Mouse (Mus musculus) stomach, postnatal 0 days (tissue): ENCODE results near the gene Ppm1f. TPM values are rescaled to one million over a fixed set of nuclear protein-coding genes. Genes with fewer than 3 reads are reported as not detected.

Experiments used
- ATAC-seq: fragments of 200-750 bp; cut with Nextera tagmentation; 2 replicates; pipeline ENCODE4 v1.8.0; 2017; ENCODE audit not compliant: low FRiP score, low TSS enrichment
- DNase-seq: peaks from one replicate; pipeline ENCODE4 v3.0.0-alpha.2; 2016; ENCODE audit warnings: low spot score
- H3K27ac ChIP-seq: fragments of 300-500 bp; sonication (generic); replicated peaks from 2 replicates; pipeline ENCODE4 v1.5.1; 2014; ENCODE audit warnings: mild to moderate bottlenecking, control low read depth
- H3K27me3 ChIP-seq: fragments of 300-500 bp; sonication (generic); 2 replicates; pipeline ENCODE4 v1.6.1; 2014; ENCODE audit warnings: low read length; ENCODE audit not compliant: control insufficient read depth, insufficient read depth
- H3K36me3 ChIP-seq: fragments of 300-500 bp; sonication (generic); 2 replicates; pipeline ENCODE4 v1.6.1; 2014; ENCODE audit warnings: low read length, mixed read lengths; ENCODE audit not compliant: control insufficient read depth, insufficient read depth
- H3K4me1 ChIP-seq: fragments of 300-500 bp; sonication (generic); replicated peaks from 2 replicates; pipeline ENCODE4 v1.6.1; 2014; ENCODE audit warnings: antibody characterized with exemption; ENCODE audit not compliant: control insufficient read depth, insufficient read depth
- H3K4me2 ChIP-seq: fragments of 300-500 bp; sonication (generic); replicated peaks from 2 replicates; pipeline ENCODE4 v1.6.1; 2014; ENCODE audit warnings: low read depth, mild to moderate bottlenecking, control low read depth, moderate library complexity
- H3K4me3 ChIP-seq: fragments of 300-500 bp; sonication (generic); 2 replicates; pipeline ENCODE4 v1.5.1; 2014; ENCODE audit warnings: low read depth, low read length, control low read depth
- H3K9ac ChIP-seq: fragments of 300-500 bp; sonication (generic); 2 replicates; pipeline ENCODE4 v1.6.1; 2014; ENCODE audit warnings: mild to moderate bottlenecking, low read length, control low read depth, mixed read lengths
- H3K9me3 ChIP-seq: fragments of 300-500 bp; sonication (generic); 2 replicates; pipeline ENCODE4 v1.6.1; 2016; ENCODE audit warnings: low read length; ENCODE audit not compliant: control insufficient read depth
- CTCF ChIP-seq: IDR thresholded peaks from 2 replicates; pipeline ENCODE4 v1.5.1; 2016; ENCODE audit warnings: antibody characterized with exemption, low read depth, mild to moderate bottlenecking, moderate library complexity
- EP300 ChIP-seq: optimal IDR thresholded peaks from 2 replicates; pipeline ENCODE3; 2016; ENCODE audit warnings: antibody characterized with exemption
- WGBS: fragments of 180-500 bp; shearing (Covaris S2); extraction: QIAGEN DNeasy Blood & Tissue Kit; methylation state at CpG from one replicate; pipeline ENCODE4 v1.1.7; 2014; 5-methylcytosine and 5-hydroxymethylcytosine counted together
- polyA plus RNA-seq: library from polyadenylated mRNA; unstranded; fragments of >200 nt; fragmentation: Nextera tagmentation; extraction: Ambion mirVana; gene quantifications from 2 replicates; pipeline ENCODE4 v1.2.1, GENCODE M21; 2015

Ppm1f gene
- polyA plus RNA-seq, 1 experiment from 2014 or later, result 5.5 TPM

- ATAC-seq (peak; percentile 45; the same call in 1 of the 2 replicates), DNase-seq (no peak)
- Histone ChIP-seq H3K9me3 (no peaks in the 10 kb centered on the region), H3K27ac (no peak overlapping the region; the same call in 1 of the 2 replicates), H3K36me3 (0 out of 2 replicates have a peak, but pooled peaks cover 2% of the 10 kb centered on the region), H3K27me3 (no peaks in the 10 kb centered on the region), H3K4me3 (peak overlapping the region; percentile 76), H3K9ac (peak overlapping the region; percentile 93; the same call in 1 of the 2 replicates), H3K4me1 (0 out of 2 replicates have a peak, but pooled peaks cover 3% of the 10 kb centered on the region), H3K4me2 (peak overlapping the region; percentile 68)
- TF ChIP-seq CTCF (no peak), EP300 (peak; percentile 20)
- 34% methylated on average over 7 of the region's 7 CpGs for WGBS
These were observed 26.0 kb upstream of the Ppm1f start for GRCm38 (mm10) chr16:16870241-16870616.

DNA sequence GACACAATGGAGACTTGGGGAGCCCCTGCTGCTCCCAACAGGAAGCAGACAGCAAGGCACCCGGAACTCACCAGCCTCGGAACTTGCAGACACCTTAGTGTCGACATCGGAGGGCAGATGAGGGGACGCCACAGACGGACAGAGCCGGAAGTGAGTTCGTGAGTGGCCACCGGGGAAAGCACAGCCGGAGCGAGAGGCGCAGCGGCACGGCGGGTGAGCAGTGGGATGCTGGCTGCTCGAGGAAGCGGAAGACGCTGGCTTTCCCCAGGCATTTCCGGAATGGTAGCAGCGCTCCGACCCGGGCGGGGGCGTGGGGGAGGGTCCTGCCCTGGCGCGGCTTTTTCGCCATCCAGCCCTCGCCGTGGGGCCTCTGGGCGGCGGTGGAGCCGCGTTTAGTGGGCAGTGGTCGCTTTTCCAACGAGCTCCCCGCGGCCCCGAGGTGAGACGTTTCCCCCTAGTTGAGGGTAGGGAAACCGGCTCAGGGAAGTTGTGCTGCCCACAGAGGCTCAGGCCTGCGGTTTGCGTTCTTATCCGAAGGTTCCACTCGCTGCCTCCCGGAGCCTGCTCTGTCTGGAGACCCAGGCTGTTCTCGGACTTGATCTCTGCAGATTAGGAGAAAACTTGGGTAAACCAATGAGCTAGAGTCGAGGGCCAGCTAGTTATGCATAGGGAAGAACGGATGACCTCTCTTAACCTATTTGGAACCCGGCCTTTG is 25.5 kb upstream of the Ppm1f start, which contains the start of the genes Top3b and Vpreb1:
TSS of gene Top3b (plus strand) at position 120 of the 715 bp plus-strand sequence.
TSS of gene Vpreb1 (minus strand) at position 227 of the 715 bp plus-strand sequence.
- Histone ChIP-seq H3K9me3 (no peaks in the 10 kb centered on the region), H3K9ac (peak within 1 kb of the TSS; percentile 93), H3K27ac (peak within 1 kb of the TSS; percentile 98), H3K36me3 (0 out of 2 replicates have a peak, but pooled peaks cover 2% of the 10 kb centered on the region), H3K4me2 (peak within 1 kb of the TSS; percentile 68), H3K4me3 (peak within 1 kb of the TSS; percentile 76), H3K4me1 (0 out of 2 replicates have a peak, but pooled peaks cover 3% of the 10 kb centered on the region), H3K27me3 (no peaks in the 10 kb centered on the region)
- ATAC-seq (peak; percentile 98), DNase-seq (peak; percentile 95)
- WGBS, result under 1% methylated on average over 47 of the region's 49 CpGs
- TF ChIP-seq CTCF (peak; percentile 54), EP300 (peak; percentile 3)

DNA sequence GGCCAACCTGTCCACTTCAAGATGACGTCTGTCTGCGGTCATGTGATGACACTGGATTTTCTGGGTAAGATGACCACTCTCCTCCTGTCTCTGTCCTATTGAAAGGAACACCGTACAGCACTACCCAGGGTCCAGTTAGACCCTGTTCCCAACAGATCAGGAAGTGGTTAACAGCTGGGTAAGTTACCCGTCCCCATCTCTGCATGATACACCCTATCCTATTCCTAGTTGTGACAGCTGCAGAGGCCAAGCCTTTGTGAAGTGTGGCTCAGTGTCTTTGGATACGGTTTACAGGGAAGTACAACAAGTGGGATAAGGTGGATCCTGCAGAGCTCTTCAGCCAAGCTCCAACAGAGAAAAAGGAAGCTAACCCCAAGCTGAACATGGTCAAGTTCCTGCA is 17.2 kb upstream of the Ppm1f start:
- Histone ChIP-seq H3K27me3 (no peaks in the 10 kb centered on the region), H3K4me1 (no peaks in the 10 kb centered on the region), H3K9me3 (0 out of 2 replicates have a peak, but pooled peaks cover 4% of the 10 kb centered on the region), H3K4me3 (no peak overlapping the region), H3K4me2 (no peak overlapping the region), H3K27ac (no peak overlapping the region), H3K36me3 (peaks cover 46% of the 10 kb centered on the region), H3K9ac (no peak overlapping the region)
- WGBS, result 88% methylated on average over 5 of the region's 5 CpGs
- TF ChIP-seq EP300 (no peak), CTCF (no peak)
- ATAC-seq (no peak), DNase-seq (no peak)

GRCm38 (mm10) chr16:16888341-16888740 is 7.9 kb upstream of the Ppm1f start:
- Histone ChIP-seq H3K9me3 (no peaks in the 10 kb centered on the region), H3K4me1 (no peaks in the 10 kb centered on the region), H3K36me3 (peaks cover 53% of the 10 kb centered on the region), H3K27me3 (no peaks in the 10 kb centered on the region), H3K4me3 (no peak overlapping the region), H3K9ac (no peak overlapping the region), H3K27ac (no peak overlapping the region), H3K4me2 (no peak overlapping the region)
- DNase-seq (no peak), ATAC-seq (no peak)
- TF ChIP-seq CTCF, result no peak
- 96% methylated on average over 1 of the region's 1 CpGs for WGBS

GRCm38 (mm10) chr16:16892366-16892765 is 3.9 kb upstream of the Ppm1f start:
- H3K4me3 ChIP-seq, result no peak overlapping the region
- WGBS, result 92% methylated on average over 7 of the region's 7 CpGs
- TF ChIP-seq EP300, result no peak
- TF ChIP-seq CTCF, result no peak

DNA sequence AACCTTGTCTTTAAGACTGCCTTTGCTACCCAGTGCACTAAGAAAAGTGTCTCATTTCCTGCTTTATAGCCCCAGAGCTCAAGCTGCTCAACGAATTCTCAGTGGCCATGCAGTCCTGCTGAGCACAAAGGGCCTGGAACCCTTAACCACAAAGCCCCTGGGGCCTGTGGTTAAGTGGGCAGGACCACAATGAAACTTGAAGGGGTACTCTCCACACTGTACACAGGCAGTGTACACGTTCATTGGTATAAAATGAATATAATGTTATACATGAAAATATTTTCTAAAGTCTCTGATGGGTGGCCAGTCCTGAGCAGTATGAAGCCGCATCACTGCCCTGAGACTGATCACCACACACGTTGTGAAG is 271 bp upstream of the Ppm1f start:
- WGBS, result 30% methylated on average over 4 of the region's 4 CpGs
- H3K27me3 ChIP-seq, result no peaks in the 10 kb centered on the region
- DNase-seq (no peak), ATAC-seq (no peak)
- no peaks in the 10 kb centered on the region for H3K4me1 ChIP-seq
- peak overlapping the region; percentile 61; the same call in 1 of the 2 replicates for H3K27ac ChIP-seq
- H3K9ac ChIP-seq, result no peak overlapping the region
- TF ChIP-seq CTCF (no peak), EP300 (no peak)
- no peak overlapping the region for H3K4me2 ChIP-seq
- no peak overlapping the region for H3K4me3 ChIP-seq
- H3K9me3 ChIP-seq, result no peaks in the 10 kb centered on the region
- peaks cover 8% of the 10 kb centered on the region for H3K36me3 ChIP-seq

More at GRCm38 (mm10) chr16:16892366-16892765, 3.9 kb upstream of the Ppm1f start:
- H3K9ac ChIP-seq, result no peak overlapping the region
- H3K36me3 ChIP-seq, result peaks cover 33% of the 10 kb centered on the region
- H3K27me3 ChIP-seq, result no peaks in the 10 kb centered on the region
- no peaks in the 10 kb centered on the region for H3K4me1 ChIP-seq
- DNase-seq, result no peak
- no peak overlapping the region for H3K4me2 ChIP-seq
- no peak for ATAC-seq
- no peaks in the 10 kb centered on the region for H3K9me3 ChIP-seq
- no peak overlapping the region for H3K27ac ChIP-seq
